Mouse (Mus musculus) neural tube, embryonic 13.5 days (tissue): ENCODE measurements at regions not wholly inside any gene's neighbourhood (a gene's known extent, or its start where the extent isn't known, plus 50 kb on each side); places are given as distances from the start of the nearest gene placed in this dataset.

ENCODE experiments used
- ATAC-seq: fragments of 200-750 bp; cut with Nextera tagmentation; 2 replicates; pipeline ENCODE4 v1.8.0; 2017; ENCODE audit warnings: low read depth, mild to moderate bottlenecking, moderate TSS enrichment, moderate library complexity
- H3K27ac ChIP-seq: fragments of 300-500 bp; sonication (generic); replicated peaks from 2 replicates; pipeline ENCODE4 v1.5.1; 2015; ENCODE audit warnings: moderate library complexity, mild to moderate bottlenecking, inconsistent platforms
- H3K27me3 ChIP-seq: fragments of 300-500 bp; sonication (generic); 2 replicates; pipeline ENCODE4 v1.6.1; 2015; ENCODE audit warnings: mild to moderate bottlenecking, inconsistent platforms
- H3K36me3 ChIP-seq: fragments of 300-500 bp; sonication (generic); 2 replicates; pipeline ENCODE4 v1.6.1; 2015; ENCODE audit warnings: mild to moderate bottlenecking, inconsistent platforms
- H3K4me1 ChIP-seq: fragments of 300-500 bp; sonication (generic); replicated peaks from 2 replicates; pipeline ENCODE4 v1.6.1; 2015; ENCODE audit warnings: inconsistent platforms
- H3K4me2 ChIP-seq: fragments of 300-500 bp; sonication (generic); 2 replicates; pipeline ENCODE4 v1.6.1; 2015; ENCODE audit warnings: inconsistent platforms, mild to moderate bottlenecking, moderate library complexity
- H3K4me3 ChIP-seq: fragments of 300-500 bp; sonication (generic); 2 replicates; pipeline ENCODE4 v1.5.1; 2015; ENCODE audit warnings: mild to moderate bottlenecking, inconsistent platforms
- H3K9ac ChIP-seq: fragments of 300-500 bp; sonication (generic); 2 replicates; pipeline ENCODE4 v1.6.1; 2015; ENCODE audit warnings: moderate library complexity, mild to moderate bottlenecking, inconsistent platforms
- H3K9me3 ChIP-seq: fragments of 300-500 bp; sonication (generic); 2 replicates; pipeline ENCODE4 v1.6.1; 2016; ENCODE audit warnings: inconsistent platforms
- WGBS: fragments of 180-500 bp; shearing (Covaris S2); methylation state at CpG from one replicate; pipeline ENCODE4 v1.1.7; 2015; 5-methylcytosine and 5-hydroxymethylcytosine counted together

GRCm38 (mm10) chr4:97439288-97440029, 256.5 kb upstream of the Gm10192 start:
- peaks cover 4% of the 10 kb centered on the region; the same call in 1 of the 2 replicates for H3K4me1 ChIP-seq
- 0 out of 2 replicates have a peak, but pooled peaks cover 3% of the 10 kb centered on the region for H3K9me3 ChIP-seq
- H3K36me3 ChIP-seq = no peaks in the 10 kb centered on the region
- ATAC-seq = 0 out of 2 replicates have a peak, but pooled peaks have one; percentile 59
- H3K27ac ChIP-seq = no peak overlapping the region
- no peak overlapping the region for H3K4me2 ChIP-seq
- 66% methylated on average over 5 of the region's 5 CpGs for WGBS
- no peaks in the 10 kb centered on the region for H3K27me3 ChIP-seq
- no peak overlapping the region for H3K9ac ChIP-seq
- H3K4me3 ChIP-seq = no peak overlapping the region

GRCm38 (mm10) chr4:97432681-97433080, 249.7 kb upstream of the Gm10192 start:
- no peak for ATAC-seq
- H3K9ac ChIP-seq = no peak overlapping the region
- no peaks in the 10 kb centered on the region for H3K4me1 ChIP-seq

GRCm38 (mm10) chr4:97432094-97432493, 249.1 kb upstream of the Gm10192 start:
- H3K4me1 ChIP-seq = no peaks in the 10 kb centered on the region
- no peak overlapping the region for H3K27ac ChIP-seq
- no peaks in the 10 kb centered on the region for H3K9me3 ChIP-seq
- no peaks in the 10 kb centered on the region for H3K36me3 ChIP-seq
- H3K27me3 ChIP-seq = no peaks in the 10 kb centered on the region
- 91% methylated on average over 1 of the region's 1 CpGs for WGBS
- H3K9ac ChIP-seq = no peak overlapping the region
- no peak for ATAC-seq
- no peak overlapping the region for H3K4me3 ChIP-seq
- no peak overlapping the region for H3K4me2 ChIP-seq

More at GRCm38 (mm10) chr4:97432681-97433080, 249.7 kb upstream of the Gm10192 start:
- WGBS = 76% methylated on average over 1 of the region's 1 CpGs
- Histone ChIP-seq H3K36me3 (no peaks in the 10 kb centered on the region), H3K9me3 (no peaks in the 10 kb centered on the region), H3K4me2 (no peak overlapping the region), H3K4me3 (no peak overlapping the region), H3K27me3 (no peaks in the 10 kb centered on the region), H3K27ac (no peak overlapping the region)

GRCm38 (mm10) chr4:97431239-97431638, 248.3 kb upstream of the Gm10192 start:
- no peak for ATAC-seq
- 50% methylated on average over 2 of the region's 2 CpGs for WGBS

GRCm38 (mm10) chr4:97419845-97420244, 236.9 kb upstream of the Gm10192 start:
- no peak overlapping the region for H3K4me2 ChIP-seq
- ATAC-seq = no peak
- H3K27me3 ChIP-seq = no peaks in the 10 kb centered on the region
- H3K9me3 ChIP-seq = no peaks in the 10 kb centered on the region
- no peak overlapping the region for H3K4me3 ChIP-seq
- H3K36me3 ChIP-seq = no peaks in the 10 kb centered on the region
- WGBS = 96% methylated on average over 1 of the region's 1 CpGs
- H3K9ac ChIP-seq = no peak overlapping the region
- H3K4me1 ChIP-seq = 0 out of 2 replicates have a peak, but pooled peaks cover 2% of the 10 kb centered on the region
- no peak overlapping the region for H3K27ac ChIP-seq

More at GRCm38 (mm10) chr4:97431239-97431638, 248.3 kb upstream of the Gm10192 start:
- no peaks in the 10 kb centered on the region for H3K27me3 ChIP-seq
- no peak overlapping the region for H3K27ac ChIP-seq
- H3K4me1 ChIP-seq = no peaks in the 10 kb centered on the region
- H3K9me3 ChIP-seq = no peaks in the 10 kb centered on the region
- H3K9ac ChIP-seq = no peak overlapping the region
- no peaks in the 10 kb centered on the region for H3K36me3 ChIP-seq
- no peak overlapping the region for H3K4me3 ChIP-seq
- H3K4me2 ChIP-seq = no peak overlapping the region

GRCm38 (mm10) chr4:97418616-97419015, 235.7 kb upstream of the Gm10192 start:
- Histone ChIP-seq H3K36me3 (no peaks in the 10 kb centered on the region), H3K9me3 (no peaks in the 10 kb centered on the region), H3K27me3 (no peaks in the 10 kb centered on the region), H3K27ac (no peak overlapping the region), H3K9ac (no peak overlapping the region), H3K4me3 (no peak overlapping the region), H3K4me2 (no peak overlapping the region), H3K4me1 (0 out of 2 replicates have a peak, but pooled peaks cover 2% of the 10 kb centered on the region)
- WGBS = 7% methylated on average over 5 of the region's 5 CpGs
- ATAC-seq = peak; percentile 89

- Histone ChIP-seq H3K4me3 (no peak overlapping the region), H3K4me1 (0 out of 2 replicates have a peak, but pooled peaks cover 2% of the 10 kb centered on the region), H3K27me3 (no peaks in the 10 kb centered on the region), H3K36me3 (no peaks in the 10 kb centered on the region), H3K27ac (no peak overlapping the region), H3K9ac (no peak overlapping the region), H3K4me2 (no peak overlapping the region), H3K9me3 (no peaks in the 10 kb centered on the region)
- ATAC-seq = no peak
Measured at GRCm38 (mm10) chr4:97417943-97418342, 235.0 kb upstream of the Gm10192 start.

- 35% methylated on average over 7 of the region's 7 CpGs for WGBS
- Histone ChIP-seq H3K9me3 (no peaks in the 10 kb centered on the region), H3K4me3 (no peak overlapping the region), H3K9ac (no peak overlapping the region), H3K27me3 (no peaks in the 10 kb centered on the region), H3K4me1 (peaks cover 6% of the 10 kb centered on the region; the same call in 1 of the 2 replicates), H3K4me2 (no peak overlapping the region), H3K27ac (0 out of 2 replicates have a peak overlapping the region, but pooled peaks have one; percentile 19), H3K36me3 (no peaks in the 10 kb centered on the region)
- ATAC-seq = peak; percentile 88
Measured at GRCm38 (mm10) chr4:97408633-97409296, 225.8 kb upstream of the Gm10192 start.

- no peaks in the 10 kb centered on the region for H3K36me3 ChIP-seq
- no peak overlapping the region for H3K4me2 ChIP-seq
- no peak overlapping the region for H3K27ac ChIP-seq
- no peak overlapping the region for H3K9ac ChIP-seq
- no peaks in the 10 kb centered on the region for H3K4me1 ChIP-seq
- no peak for ATAC-seq
- H3K4me3 ChIP-seq = no peak overlapping the region
- H3K9me3 ChIP-seq = no peaks in the 10 kb centered on the region
- 91% methylated on average over 3 of the region's 3 CpGs for WGBS
- no peaks in the 10 kb centered on the region for H3K27me3 ChIP-seq
Measured at GRCm38 (mm10) chr4:97394697-97395280, 211.8 kb upstream of the Gm10192 start.

GRCm38 (mm10) chr4:97381084-97381483, 198.1 kb upstream of the Gm10192 start:
- no peaks in the 10 kb centered on the region for H3K36me3 ChIP-seq
- no peaks in the 10 kb centered on the region for H3K27me3 ChIP-seq
- H3K27ac ChIP-seq = no peak overlapping the region
- WGBS = 66% methylated on average over 3 of the region's 3 CpGs
- H3K4me3 ChIP-seq = no peak overlapping the region
- H3K9me3 ChIP-seq = no peaks in the 10 kb centered on the region
- no peak overlapping the region for H3K9ac ChIP-seq
- no peak overlapping the region for H3K4me2 ChIP-seq
- ATAC-seq = no peak
- peaks cover 12% of the 10 kb centered on the region for H3K4me1 ChIP-seq

- ATAC-seq = peak; percentile 82
- H3K4me1 ChIP-seq = peaks cover 12% of the 10 kb centered on the region
- H3K9me3 ChIP-seq = no peaks in the 10 kb centered on the region
- H3K27me3 ChIP-seq = no peaks in the 10 kb centered on the region; the same call in 1 of the 2 replicates
- no peak overlapping the region for H3K27ac ChIP-seq
- no peak overlapping the region for H3K4me2 ChIP-seq
- H3K36me3 ChIP-seq = no peaks in the 10 kb centered on the region
- 10% methylated on average over 8 of the region's 8 CpGs for WGBS
- H3K9ac ChIP-seq = no peak overlapping the region
- no peak overlapping the region for H3K4me3 ChIP-seq
Measured at GRCm38 (mm10) chr4:97377593-97378542, 194.9 kb upstream of the Gm10192 start.
